Mouse (Mus musculus): Measurements from ENCODE around the gene Zglp1. TPM values are rescaled to one million over a fixed set of nuclear protein-coding genes. Genes with fewer than 3 reads are reported as not detected.
A peak's percentile ranks its signal among the peaks of the same experiment; 100 is the strongest.

Gene Zglp1
- 0.86 and 3.1 TPM in 2 replicates for polyA plus RNA-seq (2015; fragmentation: Nextera tagmentation; extraction: Ambion mirVana)

GRCm38 (mm10) chr9:21067006-21067684, at the start of gene Zglp1:
Zglp1 (minus strand) TSS chr9:21067093.
- Histone ChIP-seq H3K4me1 (peaks cover 7% of the 10 kb centered on the region), H3K4me2 (no peak within 1 kb of the TSS), H3K4me3 (no peak within 1 kb of the TSS), H3K9ac (no peak within 1 kb of the TSS), H3K36me3 (replicated peaks) (peaks cover 24% of the 10 kb centered on the region), H3K9me3 (no peaks in the 10 kb centered on the region), H3K27ac (no peak within 1 kb of the TSS), H3K27me3 (replicated peaks) (no peaks in the 10 kb centered on the region)
- 90% methylated on average over 27 of the region's 27 CpGs for WGBS
- ATAC-seq (replicated peaks) = 0 out of 2 replicates have a peak, but pooled peaks have one; percentile 53

GRCm38 (mm10) chr9:21115105-21115504, 48.2 kb upstream of the Zglp1 start:
- H3K27me3 ChIP-seq (replicated peaks) = no peaks in the 10 kb centered on the region
- H3K4me3 ChIP-seq = no peak overlapping the region
- ATAC-seq (replicated peaks) = no peak
- no peak overlapping the region for H3K4me2 ChIP-seq
- no peaks in the 10 kb centered on the region for H3K9me3 ChIP-seq
- no peaks in the 10 kb centered on the region for H3K36me3 ChIP-seq (replicated peaks)
- WGBS = 89% methylated on average over 8 of the region's 8 CpGs
- H3K9ac ChIP-seq = no peak overlapping the region
- no peaks in the 10 kb centered on the region for H3K4me1 ChIP-seq
- no peak overlapping the region for H3K27ac ChIP-seq

- no peak overlapping the region for H3K4me3 ChIP-seq
- no peaks in the 10 kb centered on the region for H3K36me3 ChIP-seq (replicated peaks)
- no peaks in the 10 kb centered on the region for H3K4me1 ChIP-seq
- H3K4me2 ChIP-seq = no peak overlapping the region
- H3K9ac ChIP-seq = no peak overlapping the region
- H3K27me3 ChIP-seq (replicated peaks) = no peaks in the 10 kb centered on the region
- H3K9me3 ChIP-seq = no peaks in the 10 kb centered on the region
- WGBS = 95% methylated on average over 7 of the region's 7 CpGs
- H3K27ac ChIP-seq = no peak overlapping the region
- ATAC-seq (replicated peaks) = no peak
Observed at GRCm38 (mm10) chr9:21114190-21114589, 47.3 kb upstream of the Zglp1 start.

- no peak overlapping the region for H3K9ac ChIP-seq
- H3K9me3 ChIP-seq = no peaks in the 10 kb centered on the region
- no peaks in the 10 kb centered on the region for H3K4me1 ChIP-seq
- WGBS = 92% methylated on average over 6 of the region's 6 CpGs
- H3K27me3 ChIP-seq (replicated peaks) = no peaks in the 10 kb centered on the region
- H3K4me3 ChIP-seq = no peak overlapping the region
- ATAC-seq (replicated peaks) = no peak
- no peaks in the 10 kb centered on the region for H3K36me3 ChIP-seq (replicated peaks)
- H3K4me2 ChIP-seq = no peak overlapping the region
- no peak overlapping the region for H3K27ac ChIP-seq
Observed at GRCm38 (mm10) chr9:21113751-21114150, 46.9 kb upstream of the Zglp1 start.

GRCm38 (mm10) chr9:21107607-21108237, 40.8 kb upstream of the Zglp1 start:
- no peaks in the 10 kb centered on the region for H3K9me3 ChIP-seq
- no peaks in the 10 kb centered on the region for H3K4me1 ChIP-seq
- no peak overlapping the region for H3K4me2 ChIP-seq
- H3K36me3 ChIP-seq (replicated peaks) = no peaks in the 10 kb centered on the region
- H3K27ac ChIP-seq = no peak overlapping the region
- ATAC-seq (replicated peaks) = no peak
- 43% methylated on average over 23 of the region's 23 CpGs for WGBS
- no peaks in the 10 kb centered on the region for H3K27me3 ChIP-seq (replicated peaks)
- no peak overlapping the region for H3K4me3 ChIP-seq
- no peak overlapping the region for H3K9ac ChIP-seq

GRCm38 (mm10) chr9:21105760-21106564, 39.1 kb upstream of the Zglp1 start:
- 77% methylated on average over 5 of the region's 5 CpGs for WGBS
- H3K27me3 ChIP-seq (replicated peaks) = no peaks in the 10 kb centered on the region
- no peak overlapping the region for H3K27ac ChIP-seq
- no peak overlapping the region for H3K4me2 ChIP-seq
- no peaks in the 10 kb centered on the region for H3K9me3 ChIP-seq
- no peak for ATAC-seq (replicated peaks)
- no peaks in the 10 kb centered on the region for H3K36me3 ChIP-seq (replicated peaks)
- no peak overlapping the region for H3K9ac ChIP-seq
- H3K4me1 ChIP-seq = no peaks in the 10 kb centered on the region
- H3K4me3 ChIP-seq = no peak overlapping the region

- Histone ChIP-seq H3K4me3 (no peak overlapping the region), H3K9me3 (no peaks in the 10 kb centered on the region), H3K36me3 (replicated peaks) (no peaks in the 10 kb centered on the region), H3K4me1 (no peaks in the 10 kb centered on the region), H3K27ac (no peak overlapping the region), H3K9ac (no peak overlapping the region), H3K27me3 (replicated peaks) (no peaks in the 10 kb centered on the region), H3K4me2 (no peak overlapping the region)
- no peak for ATAC-seq (replicated peaks)
- 93% methylated on average over 6 of the region's 6 CpGs for WGBS
Observed at GRCm38 (mm10) chr9:21104814-21105213, 37.9 kb upstream of the Zglp1 start.

GRCm38 (mm10) chr9:21102076-21102475, 35.2 kb upstream of the Zglp1 start:
- no peaks in the 10 kb centered on the region for H3K27me3 ChIP-seq (replicated peaks)
- no peak overlapping the region for H3K9ac ChIP-seq
- H3K4me3 ChIP-seq = no peak overlapping the region
- H3K36me3 ChIP-seq (replicated peaks) = no peaks in the 10 kb centered on the region
- no peak overlapping the region for H3K27ac ChIP-seq
- ATAC-seq (replicated peaks) = no peak
- no peak overlapping the region for H3K4me2 ChIP-seq
- no peaks in the 10 kb centered on the region for H3K9me3 ChIP-seq
- H3K4me1 ChIP-seq = no peaks in the 10 kb centered on the region
- WGBS = 90% methylated on average over 2 of the region's 2 CpGs

- Histone ChIP-seq H3K27ac (no peak overlapping the region), H3K36me3 (replicated peaks) (no peaks in the 10 kb centered on the region), H3K4me2 (no peak overlapping the region), H3K9me3 (no peaks in the 10 kb centered on the region), H3K27me3 (replicated peaks) (no peaks in the 10 kb centered on the region), H3K4me3 (no peak overlapping the region), H3K4me1 (no peaks in the 10 kb centered on the region), H3K9ac (no peak overlapping the region)
- no peak for ATAC-seq (replicated peaks)
- 37% methylated on average over 15 of the region's 15 CpGs for WGBS
Observed at GRCm38 (mm10) chr9:21100447-21101161, 33.7 kb upstream of the Zglp1 start.

- Histone ChIP-seq H3K36me3 (replicated peaks) (no peaks in the 10 kb centered on the region), H3K4me2 (no peak overlapping the region), H3K9ac (no peak overlapping the region), H3K27me3 (replicated peaks) (no peaks in the 10 kb centered on the region), H3K27ac (no peak overlapping the region), H3K4me1 (no peaks in the 10 kb centered on the region), H3K9me3 (no peaks in the 10 kb centered on the region), H3K4me3 (no peak overlapping the region)
- 86% methylated on average over 8 of the region's 8 CpGs for WGBS
- ATAC-seq (replicated peaks) = no peak
Observed at GRCm38 (mm10) chr9:21097793-21098192, 30.9 kb upstream of the Zglp1 start.

- Histone ChIP-seq H3K4me2 (no peak overlapping the region), H3K9me3 (no peaks in the 10 kb centered on the region), H3K27me3 (replicated peaks) (no peaks in the 10 kb centered on the region), H3K36me3 (replicated peaks) (no peaks in the 10 kb centered on the region), H3K9ac (no peak overlapping the region; the same call in 1 of the 2 replicates), H3K4me1 (peaks cover 3% of the 10 kb centered on the region), H3K4me3 (no peak overlapping the region), H3K27ac (no peak overlapping the region)
- ATAC-seq (replicated peaks) = no peak
- WGBS = 55% methylated on average over 4 of the region's 4 CpGs
Observed at GRCm38 (mm10) chr9:21095958-21096357, 29.1 kb upstream of the Zglp1 start.

- Histone ChIP-seq H3K4me2 (no peak overlapping the region), H3K4me3 (no peak overlapping the region), H3K27me3 (replicated peaks) (no peaks in the 10 kb centered on the region), H3K9me3 (no peaks in the 10 kb centered on the region), H3K9ac (no peak overlapping the region), H3K4me1 (peaks cover 21% of the 10 kb centered on the region), H3K36me3 (replicated peaks) (peaks cover 6% of the 10 kb centered on the region; the same call in 1 of the 2 replicates), H3K27ac (no peak overlapping the region)
- WGBS = 92% methylated on average over 9 of the region's 9 CpGs
- ATAC-seq (replicated peaks) = no peak
Observed at GRCm38 (mm10) chr9:21093423-21093822, 26.5 kb upstream of the Zglp1 start.
